Mouse (Mus musculus) erythroid progenitor cell, adult 5-6 weeks (primary cell): ENCODE data around the gene Cux1. TPM values are rescaled to one million over a fixed set of nuclear protein-coding genes. Genes with fewer than 3 reads are reported as not detected.

Experiments
- ATAC-seq: replicated peaks from 2 replicates; pipeline ENCODE4 v1.8.0; 2016; ENCODE audit warnings: moderate number of reproducible peaks, mild to moderate bottlenecking, moderate TSS enrichment, inconsistent platforms; ENCODE audit not compliant: poor library complexity, low FRiP score, severe bottlenecking
- total RNA-seq, 2 experiments: library from RNA; stranded (forward) in 1 of 2; stranded (reverse) in 1 of 2; fragments of 150-400 nt in 1 of 2; fragments of 186-747, 209-891 nt in 1 of 2; gene quantifications; 2 replicates each; pipeline versions ENCODE4 v1.2.3 to v1.2.4; 2015 to 2017; ENCODE audit warnings: low replicate concordance in 2 of 2

Gene Cux1
- total RNA-seq, 2 experiments from 2014 or later, result 42.3 to 79.1 TPM

- no peak for ATAC-seq
These were observed 277.5 kb downstream of the Cux1 start for GRCm38 (mm10) chr5:136289776-136290175.

- no peak for ATAC-seq
These were observed 278.8 kb downstream of the Cux1 start for GRCm38 (mm10) chr5:136288351-136289081.

- no peak for ATAC-seq
These were observed 280.7 kb downstream of the Cux1 start for GRCm38 (mm10) chr5:136286566-136286965.

- ATAC-seq, result no peak
These were observed 282.2 kb downstream of the Cux1 start for GRCm38 (mm10) chr5:136285106-136285505.

GRCm38 (mm10) chr5:136281351-136281750, 285.9 kb downstream of the Cux1 start:
- no peak for ATAC-seq

GRCm38 (mm10) chr5:136274739-136275138, 292.6 kb downstream of the Cux1 start:
- ATAC-seq, result no peak

GRCm38 (mm10) chr5:136269937-136270336, 297.4 kb downstream of the Cux1 start:
- ATAC-seq, result no peak

GRCm38 (mm10) chr5:136266077-136266476, 301.2 kb downstream of the Cux1 start:
- no peak for ATAC-seq

- no peak for ATAC-seq
These were observed 303.9 kb downstream of the Cux1 start for GRCm38 (mm10) chr5:136263342-136263741.

GRCm38 (mm10) chr5:136258919-136259318, 308.4 kb downstream of the Cux1 start:
- 0 out of 2 replicates have a peak, but pooled peaks have one; percentile 44 for ATAC-seq

GRCm38 (mm10) chr5:136252899-136253298, 314.4 kb downstream of the Cux1 start:
- no peak for ATAC-seq

- ATAC-seq, result no peak
These were observed 316.3 kb downstream of the Cux1 start for GRCm38 (mm10) chr5:136251004-136251403.

GRCm38 (mm10) chr5:136248441-136248840, 318.8 kb downstream of the Cux1 start:
- ATAC-seq, result no peak

- no peak for ATAC-seq
These were observed 320.8 kb downstream of the Cux1 start, which contains the start of gene Sh2b2 for GRCm38 (mm10) chr5:136246452-136246838. Sh2b2 (minus strand) TSS chr5:136246556.

- no peak for ATAC-seq
These were observed 321.5 kb downstream of the Cux1 start for GRCm38 (mm10) chr5:136245541-136246451.

- ATAC-seq, result no peak
These were observed 322.3 kb downstream of the Cux1 start for GRCm38 (mm10) chr5:136244762-136245540.

- no peak for ATAC-seq
These were observed 323.2 kb downstream of the Cux1 start for GRCm38 (mm10) chr5:136243851-136244761.

GRCm38 (mm10) chr5:136241161-136241560, 326.1 kb downstream of the Cux1 start:
- no peak for ATAC-seq

GRCm38 (mm10) chr5:136240381-136240780, 326.9 kb downstream of the Cux1 start:
- ATAC-seq, result no peak
